Mouse (Mus musculus) heart, postnatal 14 days (tissue): ENCODE results near the gene Olfr223. TPM values are rescaled to one million over a fixed set of nuclear protein-coding genes. Genes with fewer than 3 reads are reported as not detected.
"Not testable (repeated sequence)": the region's sequence is repeated elsewhere in the genome, so short reads cannot be mapped to it uniquely, and the experiment has no call there.

Experiments used
- DNase-seq, 2 experiments: peaks; one replicate each; pipeline ENCODE4 v3.0.0; 2021 to 2022
- intact Hi-C: fragments of 180-260 bp; cut with DNase I; formaldehyde crosslinking; loops from one replicate; pipeline ENCODE4 v1.15.1; 2025
- total RNA-seq, 2 experiments: library from RNA; stranded (reverse); gene quantifications; 2 replicates each; pipeline ENCODE4 v1.2.3; 2021

Gene Olfr223
- total RNA-seq, 2 experiments from 2014 or later, result not detected

GRCm38 (mm10) chr11:59600872-59601271, 7.8 kb upstream of the Olfr223 start:
- DNase-seq, result no peak
- intact Hi-C loops, result no loop called here

GRCm38 (mm10) chr11:59599211-59599610, 6.1 kb upstream of the Olfr223 start:
- DNase-seq, result no peak
- intact Hi-C loops, result no loop called here

GRCm38 (mm10) chr11:59596950-59597349, 3.9 kb upstream of the Olfr223 start:
- intact Hi-C loops, result no loop called here
- DNase-seq, result no peak

- DNase-seq, result no peak
- intact Hi-C loops, result no loop called here
Observed at GRCm38 (mm10) chr11:59596091-59596490, 3.0 kb upstream of the Olfr223 start.

GRCm38 (mm10) chr11:59589496-59589895, 3.6 kb downstream of the Olfr223 start:
- intact Hi-C loops, result no loop called here
- DNase-seq, result no peak

- peak; percentile 15 to 34 for DNase-seq
- intact Hi-C loops, result no loop called here
Observed at GRCm38 (mm10) chr11:59584539-59584938, 8.6 kb downstream of the Olfr223 start.

- intact Hi-C loops, result not testable (repeated sequence)
Observed at GRCm38 (mm10) chr11:59576135-59576534, 17.0 kb downstream of the Olfr223 start, which contains the start of gene Olfr222. TSS of gene Olfr222 (minus strand) at chr11:59576235.

GRCm38 (mm10) chr11:59575726-59576125, 17.4 kb downstream of the Olfr223 start:
- intact Hi-C loops, result no loop called here
- peak in 1 of 2 experiments; percentile 8 for DNase-seq

More at GRCm38 (mm10) chr11:59576135-59576534, 17.0 kb downstream of the Olfr223 start, which contains the start of gene Olfr222:
- not testable (repeated sequence) for DNase-seq

- intact Hi-C loops, result loop anchor here (5.0 kb wide), 1 partner anchor 267 kb away; no protein-coding TSS in a partner anchor
- DNase-seq, result peak in 1 of 2 experiments; percentile 14
Observed at GRCm38 (mm10) chr11:59569306-59569705, 23.8 kb downstream of the Olfr223 start.

- DNase-seq, result no peak
- intact Hi-C loops, result no loop called here
Observed at GRCm38 (mm10) chr11:59562837-59563236, 30.3 kb downstream of the Olfr223 start.

- intact Hi-C loops, result no loop called here
- no peak for DNase-seq
Observed at GRCm38 (mm10) chr11:59562336-59562735, 30.8 kb downstream of the Olfr223 start.

- intact Hi-C loops, result no loop called here
- no peak for DNase-seq
Observed at GRCm38 (mm10) chr11:59560906-59561305, 32.2 kb downstream of the Olfr223 start.

- DNase-seq, result no peak
- intact Hi-C loops, result no loop called here
Observed at GRCm38 (mm10) chr11:59554535-59554934, 38.6 kb downstream of the Olfr223 start.

GRCm38 (mm10) chr11:59554127-59554526, 39.0 kb downstream of the Olfr223 start:
- no peak for DNase-seq
- intact Hi-C loops, result no loop called here

- intact Hi-C loops, result no loop called here
- no peak for DNase-seq
Observed at GRCm38 (mm10) chr11:59544005-59544404, 49.1 kb downstream of the Olfr223 start.

- DNase-seq, result no peak
- intact Hi-C loops, result no loop called here
Observed at GRCm38 (mm10) chr11:59543376-59543775, 49.7 kb downstream of the Olfr223 start.

GRCm38 (mm10) chr11:59542442-59542841, 50.6 kb downstream of the Olfr223 start:
- no peak for DNase-seq
- intact Hi-C loops, result no loop called here

GRCm38 (mm10) chr11:59541324-59541723, 51.8 kb downstream of the Olfr223 start, which contains the start of gene Nlrp3:
TSS of gene Nlrp3 (plus strand) at chr11:59541568.
- DNase-seq, result no peak
- intact Hi-C loops, result no loop called here

- intact Hi-C loops, result no loop called here
Observed at GRCm38 (mm10) chr11:59540123-59540522, 53.0 kb downstream of the Olfr223 start.

More at GRCm38 (mm10) chr11:59540123-59540522, 53.0 kb downstream of the Olfr223 start:
- no peak for DNase-seq
